15 mouse cellular contexts compared by ENCODE assay signal in genomic region chr9:108559169-108559568, GRCm38 (mm10).
"Had no signal": no experiment of that assay in that cellular context is flagged by ENCODE, and none has a peak within 500 bp of the region (broad histone marks: within the 10 kb centered on the region; RNA-seq: fewer than 3 reads in every experiment).

No protein-coding gene starts in this region.

- H3K27ac ChIP-seq: liver, embryonic 13.5 days; neural tube, embryonic 12.5 days had no signal

- H3K4me3 ChIP-seq: liver, embryonic 13.5 days; neural tube, embryonic 12.5 days had no signal

- H3K9me3 ChIP-seq: limb, embryonic 15.5 days; liver, embryonic 13.5 days; neural tube, embryonic 12.5 days had no signal

- H3K27me3 ChIP-seq: limb, embryonic 15.5 days; liver, embryonic 13.5 days; neural tube, embryonic 12.5 days had no signal

- DNase-seq: kidney, adult 11 months; kidney, adult 9 months; kidney, postnatal 10 days; left cerebral cortex, postnatal 4 days; liver, embryonic 13.5 days; lung, adult 18-20 months; lung, postnatal 4 days; retina, postnatal 1 day; right cerebral cortex, postnatal 4 days; spleen, adult 18-20 months; thymus, adult 18-20 months; thymus, postnatal 25 days had no signal

- H3K9ac ChIP-seq: limb, embryonic 15.5 days; liver, embryonic 13.5 days; neural tube, embryonic 12.5 days had no signal

- ATAC-seq: lung, postnatal 0 days had no signal
